Mouse (Mus musculus) liver, postnatal 0 days (tissue): ENCODE measurements around the gene Rcor2.

ENCODE experiments used
- CTCF ChIP-seq: sonication (generic); IDR thresholded peaks from 2 replicates; pipeline ENCODE4 v1.5.1; 2016; ENCODE audit warnings: antibody characterized with exemption, low read depth
- EP300 ChIP-seq: IDR thresholded peaks from 2 replicates; pipeline ENCODE4 v1.6.1; 2016; ENCODE audit warnings: antibody characterized with exemption, low read depth, mild to moderate bottlenecking

DNA sequence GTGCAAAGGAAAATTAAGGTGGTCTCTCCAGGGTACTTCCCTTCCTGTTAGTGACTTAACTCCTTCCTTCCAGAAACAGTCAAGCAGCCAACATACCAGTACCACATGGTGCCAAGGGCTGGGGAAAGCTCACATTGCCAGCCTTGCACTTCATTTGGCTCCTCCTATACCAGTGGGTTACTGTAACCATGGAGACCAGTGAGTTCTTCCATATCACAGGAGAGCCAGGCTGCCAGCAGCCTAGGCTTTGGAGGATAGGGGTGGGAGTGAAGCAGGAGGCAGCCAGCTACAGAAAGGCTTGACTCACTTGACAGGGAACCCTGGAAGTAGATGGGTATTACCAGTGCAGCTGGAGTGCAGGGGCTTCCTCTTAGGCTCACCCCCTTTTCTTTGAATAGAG, 31.9 kb downstream of the Rcor2 start:
- TF ChIP-seq CTCF (no peak), EP300 (no peak)
